Mouse (Mus musculus): ENCODE data around the gene Fgfr2.
A peak's percentile ranks its signal among the peaks of the same experiment; 100 is the strongest.
"Not testable (repeated sequence)": the region's sequence is repeated elsewhere in the genome, so short reads cannot be mapped to it uniquely, and the experiment has no call there.

The Fgfr2 gene

DNA sequence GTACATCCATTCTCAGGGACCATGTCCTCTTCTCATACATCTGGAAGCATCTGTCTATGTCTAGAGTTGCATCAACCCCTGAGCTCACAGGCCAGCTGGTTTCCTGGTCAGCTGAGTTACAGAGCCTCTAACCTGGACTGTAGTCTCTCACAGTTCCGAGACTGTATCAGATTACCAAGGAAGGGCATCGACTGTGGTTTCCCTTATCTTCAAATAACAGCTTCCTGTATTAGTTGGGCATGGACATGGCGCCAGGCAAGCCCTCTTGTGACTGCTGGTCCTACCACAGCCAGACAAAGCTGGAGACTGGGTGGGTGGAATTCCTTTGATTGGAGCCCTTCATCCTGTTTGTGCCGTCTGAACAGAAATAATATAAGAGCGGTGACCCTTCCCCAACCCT, 1970.1 kb downstream of the Fgfr2 start:
- no peak for DNase-seq

DNA sequence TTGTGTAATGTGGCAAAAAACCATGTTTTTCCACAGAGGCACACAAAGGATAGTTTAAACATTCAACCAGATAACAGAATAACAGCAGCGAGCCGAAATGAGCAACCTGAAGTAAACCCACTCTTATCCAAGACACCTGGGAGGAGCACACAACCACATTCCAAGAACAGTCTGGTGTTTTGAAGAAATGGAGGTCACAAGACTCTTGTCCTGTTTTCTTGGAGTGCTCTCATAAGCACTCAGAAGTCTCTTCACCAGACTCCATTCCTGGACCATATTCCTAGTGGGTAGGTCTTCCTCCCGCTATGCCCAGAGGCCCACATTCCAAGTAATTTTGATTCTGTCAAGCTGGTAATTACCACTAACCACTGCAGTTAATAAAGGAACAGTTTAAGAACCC, 1973.0 kb downstream of the Fgfr2 start:
- DNase-seq: no peak

DNA sequence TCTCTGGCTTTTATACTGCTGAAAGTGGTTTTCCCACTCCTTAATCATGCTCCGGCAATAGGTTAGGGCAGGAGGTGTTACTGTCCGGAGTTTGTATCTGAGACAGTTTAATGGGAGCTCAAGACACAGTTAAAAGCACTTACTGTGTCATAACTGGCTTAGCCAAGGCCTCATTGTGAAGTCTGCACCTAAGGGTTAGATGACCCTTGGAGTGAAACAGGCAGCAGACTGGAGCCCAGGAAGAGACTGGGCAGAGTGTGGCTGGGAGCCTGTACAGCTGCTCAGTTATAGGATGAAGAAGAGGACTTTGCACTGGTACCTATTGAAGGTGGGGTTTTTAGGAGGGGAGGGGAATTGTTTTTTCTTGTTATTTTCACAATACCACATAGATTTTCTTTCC, 1976.9 kb downstream of the Fgfr2 start, which contains the start of gene 4933402N03Rik:
TSS of gene 4933402N03Rik (minus strand) at position 101 of the 400 bp plus-strand sequence.
- DNase-seq: no peak

DNA sequence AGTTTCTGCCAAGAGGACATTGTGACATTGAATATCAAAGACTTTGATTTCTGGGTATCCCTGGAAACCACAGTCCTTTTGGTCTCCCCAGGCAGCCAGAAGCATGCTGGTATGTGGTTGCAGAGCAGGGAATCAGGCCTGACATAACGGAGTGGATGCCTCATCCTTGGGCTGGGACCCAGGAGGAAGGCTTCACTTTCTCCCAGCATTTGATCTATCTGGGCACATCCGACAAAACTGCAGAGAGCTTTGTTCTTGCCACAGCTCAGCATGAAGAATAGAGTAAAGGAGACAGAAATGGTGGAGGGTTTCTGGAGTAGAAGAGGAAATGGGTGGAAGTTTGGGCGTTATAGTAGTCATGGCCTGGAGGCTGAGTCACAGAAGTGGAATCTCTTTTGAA, 1990.0 kb downstream of the Fgfr2 start:
- DNase-seq: no peak

DNA sequence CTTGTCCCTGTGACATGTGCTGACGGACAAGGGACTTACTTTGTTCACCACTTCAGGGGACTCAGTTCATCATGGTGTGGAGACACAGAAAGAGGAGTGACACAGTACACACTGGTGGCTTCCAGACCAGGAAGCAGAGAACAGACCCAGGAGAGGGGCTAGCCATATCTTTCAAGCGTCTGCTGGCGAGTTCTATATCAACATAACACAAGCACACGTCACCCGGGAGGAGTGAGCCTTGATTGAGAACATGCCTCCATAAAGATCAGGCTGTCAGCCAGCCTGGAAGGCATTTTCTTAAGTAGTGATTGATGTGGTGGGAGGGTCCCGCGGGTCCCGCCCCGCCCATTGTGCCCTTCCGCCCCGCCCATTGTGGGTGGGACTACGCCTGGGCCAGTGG, 1993.1 kb downstream of the Fgfr2 start:
- DNase-seq: no peak

DNA sequence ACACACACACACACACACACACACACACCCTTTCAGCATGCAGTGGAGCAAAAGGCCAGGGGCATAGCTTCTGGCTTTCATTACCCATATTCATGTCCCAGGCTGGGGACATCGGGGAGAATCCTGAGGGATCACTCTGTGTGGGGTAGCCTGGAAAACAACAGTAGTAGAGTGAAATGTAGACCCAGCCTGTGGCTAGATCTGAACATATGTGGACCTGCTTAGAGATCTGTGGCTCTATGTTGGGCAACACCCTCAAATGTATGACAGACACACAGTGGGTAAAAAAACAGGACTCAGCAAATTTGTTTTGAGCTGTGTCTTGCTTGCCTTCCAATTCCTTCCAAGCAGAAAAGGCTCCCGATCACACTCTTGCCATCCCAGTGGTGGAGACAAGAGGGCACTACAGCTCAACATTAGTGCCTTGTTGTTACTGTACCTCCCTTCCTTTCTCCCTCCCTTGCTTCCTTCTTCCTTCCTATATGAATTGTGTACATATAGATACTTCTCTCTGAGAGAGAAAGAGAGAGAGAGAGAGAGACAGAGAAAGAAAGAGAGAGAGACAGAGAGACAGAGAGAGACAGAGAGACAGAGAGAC, 2000.8 kb downstream of the Fgfr2 start:
- no peak for DNase-seq

DNA sequence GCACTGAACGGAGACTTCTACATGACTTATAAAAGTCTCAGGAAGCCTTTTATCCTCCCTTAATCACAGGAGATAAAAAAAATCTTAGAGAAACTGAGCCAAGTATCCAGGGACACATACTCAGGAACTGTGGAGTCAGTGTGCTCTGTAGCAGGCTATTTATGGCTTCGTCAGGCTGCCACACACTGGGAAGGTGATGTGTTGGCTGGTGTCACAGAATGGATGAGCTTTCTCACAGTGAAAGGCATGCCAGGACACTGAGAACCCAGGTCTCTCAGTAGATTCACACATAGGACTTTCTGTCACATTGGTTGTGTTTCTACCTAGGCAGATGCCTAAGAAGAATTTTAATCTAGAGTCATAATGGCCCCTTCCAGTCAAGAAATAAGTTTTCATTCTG, 2008.7 kb downstream of the Fgfr2 start:
- no peak for DNase-seq

DNA sequence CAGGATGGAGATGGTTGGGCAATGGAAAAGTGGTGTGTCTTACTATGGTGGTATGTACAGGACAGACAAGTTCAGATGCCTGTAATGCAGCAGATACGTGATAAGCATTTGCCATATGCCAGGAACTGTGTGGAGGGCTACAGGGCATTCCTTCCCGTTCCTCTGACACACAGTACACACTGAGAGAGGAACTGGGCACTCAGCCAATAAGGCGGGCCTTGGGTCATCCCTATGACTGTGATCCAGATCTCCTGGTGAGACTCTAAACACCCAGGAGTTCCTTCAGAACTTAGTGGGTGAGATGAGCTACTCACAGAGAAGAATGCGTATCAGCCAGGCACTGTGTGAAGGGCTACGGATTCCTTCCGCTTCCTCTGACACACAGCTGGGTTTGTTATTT, 2009.5 kb downstream of the Fgfr2 start:
- peak; percentile 27 for DNase-seq

DNA sequence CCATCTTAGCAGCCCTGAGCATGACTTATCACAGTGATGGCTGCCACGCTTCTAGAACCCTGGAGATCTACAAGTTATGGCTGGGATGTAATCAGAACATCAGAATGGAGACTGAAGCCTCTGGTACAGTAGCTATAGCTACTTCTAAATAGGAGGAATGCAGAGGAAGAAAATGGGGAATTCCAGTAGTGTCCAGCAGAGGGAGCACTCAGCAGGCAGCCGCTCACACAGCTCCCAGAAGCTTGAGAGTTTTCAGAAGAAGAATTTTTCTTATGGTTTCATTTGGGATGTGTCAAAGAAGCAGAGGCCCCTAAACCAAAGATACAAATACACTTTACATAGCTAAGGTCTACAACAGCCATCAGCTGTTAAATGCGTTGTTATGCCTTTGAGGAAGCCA, 2010.7 kb downstream of the Fgfr2 start:
- peak; percentile 78 for DNase-seq

DNA sequence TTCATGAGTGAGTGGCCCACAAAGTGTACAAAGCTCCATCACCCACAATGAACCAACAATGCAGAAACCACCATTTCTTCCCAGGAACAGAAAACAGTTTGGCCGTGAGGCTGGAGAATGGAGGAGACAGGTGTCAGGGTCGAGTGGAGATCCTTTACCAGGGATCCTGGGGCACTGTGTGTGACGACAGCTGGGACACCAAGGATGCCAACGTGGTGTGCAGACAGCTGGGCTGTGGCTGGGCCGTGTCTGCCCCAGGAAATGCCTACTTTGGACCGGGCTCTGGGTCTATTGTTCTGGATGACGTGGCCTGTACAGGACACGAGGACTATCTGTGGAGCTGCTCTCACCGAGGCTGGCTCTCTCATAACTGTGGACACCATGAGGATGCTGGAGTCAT, 2040.7 kb downstream of the Fgfr2 start:
- not testable (repeated sequence) for DNase-seq

DNA sequence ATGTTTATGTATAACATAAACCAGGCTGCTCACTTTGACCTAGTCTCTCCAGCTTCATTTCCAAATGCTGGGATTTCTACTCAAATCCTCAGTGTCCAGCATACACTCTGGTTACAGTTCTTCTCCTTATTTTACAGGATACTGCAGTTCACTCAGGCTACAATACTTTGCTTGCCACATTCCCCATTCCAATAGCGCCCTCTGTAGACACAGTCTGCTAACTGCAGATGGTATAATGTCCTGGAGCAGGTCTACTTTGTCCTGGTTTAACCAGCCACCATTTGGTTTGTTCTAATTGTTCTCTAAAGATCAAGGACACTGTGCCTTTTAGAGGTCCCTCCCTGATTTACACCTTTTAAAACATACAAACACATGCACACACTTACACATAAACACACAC, 2047.2 kb downstream of the Fgfr2 start:
- peak; percentile 46 for DNase-seq

DNA sequence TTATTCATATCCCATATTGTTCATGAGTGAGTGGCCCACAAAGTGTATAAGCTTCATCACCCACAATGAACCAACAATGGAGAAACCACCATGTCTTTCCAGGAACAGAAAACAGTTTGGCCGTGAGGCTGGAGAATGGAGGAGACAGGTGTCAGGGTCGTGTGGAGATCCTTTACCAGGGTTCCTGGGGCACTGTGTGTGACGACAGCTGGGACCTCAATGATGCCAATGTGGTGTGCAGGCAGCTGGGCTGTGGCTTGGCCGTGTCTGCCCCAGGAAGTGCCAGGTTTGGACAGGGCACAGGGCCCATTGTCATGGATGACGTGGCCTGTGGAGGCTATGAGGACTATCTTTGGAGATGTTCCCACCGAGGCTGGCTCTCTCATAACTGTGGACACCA, 2049.1 kb downstream of the Fgfr2 start:
- not testable (repeated sequence) for DNase-seq

DNA sequence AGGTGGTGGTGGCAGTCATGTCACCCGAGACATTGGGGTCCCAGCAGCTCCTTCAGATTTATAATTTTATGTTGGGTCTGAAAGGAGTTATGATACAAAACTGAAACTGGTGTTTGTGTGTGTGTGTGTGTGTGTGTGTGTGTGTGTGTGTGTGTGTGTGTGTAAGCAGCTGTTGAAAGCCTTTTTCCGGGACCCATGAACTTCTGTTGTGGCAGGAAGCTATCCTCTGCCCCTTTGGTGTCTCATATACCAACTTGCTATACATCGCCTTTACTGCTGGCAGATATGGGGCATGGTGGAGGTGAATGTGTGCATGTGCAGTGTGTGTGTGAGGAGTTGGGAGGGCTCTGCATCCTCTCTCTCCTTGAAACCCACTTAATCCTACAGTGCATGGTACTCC, 2049.7 kb downstream of the Fgfr2 start:
- DNase-seq: not testable (repeated sequence)

DNA sequence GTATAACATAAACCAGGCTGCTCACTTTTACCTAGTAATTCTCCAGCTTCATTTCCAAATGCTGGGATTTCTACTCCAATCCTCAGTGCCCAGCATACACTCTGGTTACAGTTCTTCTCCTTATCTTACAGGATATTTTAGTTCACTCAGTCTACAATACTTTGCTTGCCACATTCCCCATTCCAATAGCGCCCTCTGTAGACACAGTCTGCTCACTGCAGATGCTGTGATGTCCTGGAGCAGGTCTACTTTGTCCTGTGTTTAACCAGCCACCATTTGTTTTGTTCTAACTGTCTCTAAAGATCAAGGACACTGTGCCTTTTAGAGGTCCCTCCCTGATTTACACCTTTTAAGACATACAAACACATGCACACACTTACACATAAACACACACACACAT, 2055.0 kb downstream of the Fgfr2 start:
- DNase-seq: peak; percentile 45

DNA sequence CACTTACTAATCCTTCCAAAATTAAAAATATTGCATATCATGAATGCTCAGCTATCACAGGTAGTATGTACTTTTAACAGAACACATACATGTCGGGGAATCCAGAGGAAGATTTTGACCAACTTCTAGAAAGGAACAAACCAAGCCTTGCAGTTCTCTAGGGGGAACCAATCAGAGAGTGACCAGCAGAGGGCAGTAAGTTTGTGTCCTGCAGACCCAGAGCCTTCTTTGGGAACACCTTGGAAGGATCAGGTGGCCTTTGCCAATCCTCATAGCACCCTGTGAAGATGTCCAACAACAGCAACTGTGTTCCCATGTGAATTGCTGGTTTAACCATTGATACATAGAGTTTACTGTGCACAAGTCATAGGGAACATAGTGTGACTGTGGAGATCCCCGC, 2060.6 kb downstream of the Fgfr2 start:
- peak; percentile 15 for DNase-seq

DNA sequence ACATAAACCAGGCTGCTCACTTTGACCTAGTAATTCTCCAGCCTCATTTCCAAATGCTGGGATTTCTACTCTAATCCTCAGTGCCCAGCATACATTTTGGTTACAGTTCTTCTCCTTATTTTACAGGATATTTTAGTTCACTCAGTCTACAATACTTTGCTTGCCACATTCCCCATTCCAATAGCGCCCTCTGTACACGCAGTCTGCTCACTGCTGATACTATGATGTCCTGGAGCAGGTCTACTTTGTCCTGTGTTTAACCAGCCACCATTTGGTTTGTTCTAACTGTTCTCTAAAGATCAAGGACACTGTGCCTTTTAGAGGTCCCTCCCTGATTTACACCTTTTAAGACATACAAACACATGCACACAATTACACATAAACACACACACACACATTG, 2063.3 kb downstream of the Fgfr2 start:
- peak; percentile 52 for DNase-seq

DNA sequence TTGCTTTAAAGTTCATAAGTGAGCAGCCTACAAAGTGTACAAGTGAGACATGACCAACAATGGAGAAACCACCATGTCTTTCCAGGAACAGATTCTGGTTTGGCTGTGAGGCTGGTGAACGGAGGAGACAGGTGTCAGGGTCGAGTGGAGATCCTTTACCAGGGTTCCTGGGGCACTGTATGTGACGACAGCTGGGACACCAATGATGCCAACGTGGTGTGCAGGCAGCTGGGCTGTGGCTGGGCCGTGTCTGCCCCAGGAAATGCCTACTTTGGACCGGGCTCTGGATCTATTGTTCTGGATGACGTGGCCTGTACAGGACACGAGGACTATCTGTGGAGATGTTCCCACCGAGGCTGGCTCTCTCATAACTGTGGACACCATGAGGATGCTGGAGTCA, 2065.2 kb downstream of the Fgfr2 start:
- DNase-seq: not testable (repeated sequence)

DNA sequence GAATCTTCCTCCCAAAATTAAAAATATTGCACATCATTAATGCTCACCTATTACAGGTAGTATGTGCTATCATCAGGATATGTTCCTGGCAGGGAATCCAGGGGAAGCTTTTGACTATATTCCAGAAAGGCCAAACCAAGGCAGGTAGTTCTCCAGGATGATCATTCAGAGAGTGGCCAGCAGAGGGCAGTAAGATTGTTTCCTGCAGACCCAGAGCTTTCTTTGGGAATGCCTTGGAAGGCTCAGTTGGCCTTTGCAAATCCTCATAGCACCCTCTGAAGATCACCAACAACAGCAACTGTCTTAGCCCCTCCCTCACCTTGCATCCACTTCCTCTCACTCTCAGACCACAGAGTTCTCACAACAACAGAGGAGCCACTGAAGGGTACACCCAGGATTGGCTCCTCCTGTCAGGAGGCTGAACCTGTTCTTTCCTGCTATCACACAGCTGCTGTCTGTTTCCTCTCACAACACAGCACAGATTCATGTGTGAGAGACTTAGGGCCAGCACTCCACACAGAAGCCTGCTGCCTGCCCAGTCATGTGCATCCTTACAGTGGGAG, 2068.3 kb downstream of the Fgfr2 start:
- DNase-seq: peak; percentile 18

DNA sequence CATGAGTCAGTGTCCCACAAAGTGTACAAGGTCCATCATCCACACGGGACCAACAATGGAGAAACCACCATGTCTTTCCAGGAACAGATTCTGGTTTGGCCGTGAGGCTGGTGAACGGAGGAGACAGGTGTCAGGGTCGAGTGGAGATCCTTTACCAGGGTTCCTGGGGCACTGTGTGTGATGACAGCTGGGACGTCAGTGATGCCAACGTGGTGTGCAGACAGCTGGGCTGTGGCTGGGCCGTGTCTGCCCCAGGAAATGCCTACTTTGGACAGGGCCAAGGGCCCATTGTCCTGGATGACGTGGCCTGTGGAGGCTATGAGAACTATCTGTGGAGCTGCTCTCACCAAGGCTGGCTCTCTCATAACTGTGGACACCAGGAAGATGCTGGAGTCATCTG, 2073.3 kb downstream of the Fgfr2 start:
- DNase-seq: not testable (repeated sequence)

DNA sequence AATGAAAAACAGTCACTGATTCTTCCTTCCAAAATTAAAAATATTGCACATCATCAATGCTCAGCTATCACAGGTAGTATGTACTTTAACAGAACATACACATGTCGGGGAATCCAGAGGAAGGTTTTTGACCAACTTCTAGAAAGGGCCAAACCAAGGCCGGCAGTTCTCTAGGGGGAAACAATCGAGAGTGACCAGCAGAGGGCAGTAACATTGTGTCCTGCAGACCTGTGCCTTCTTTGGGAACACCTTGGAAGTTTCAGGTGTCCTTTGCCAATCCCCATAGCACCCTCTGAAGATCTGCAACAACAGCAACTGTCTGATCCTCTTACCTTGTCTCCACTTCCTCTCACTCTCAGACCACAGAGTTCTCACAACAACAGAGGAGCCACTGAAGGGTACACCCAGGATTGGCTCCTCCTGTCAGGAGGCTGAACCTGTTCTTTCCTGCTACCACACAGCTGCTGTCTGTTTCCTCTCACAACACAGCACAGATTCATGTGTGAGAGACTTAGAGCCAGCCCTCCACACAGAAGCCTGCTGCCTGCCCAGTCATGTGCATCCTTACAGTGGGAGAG, 2077.8 kb downstream of the Fgfr2 start:
- DNase-seq: peak; percentile 31

DNA sequence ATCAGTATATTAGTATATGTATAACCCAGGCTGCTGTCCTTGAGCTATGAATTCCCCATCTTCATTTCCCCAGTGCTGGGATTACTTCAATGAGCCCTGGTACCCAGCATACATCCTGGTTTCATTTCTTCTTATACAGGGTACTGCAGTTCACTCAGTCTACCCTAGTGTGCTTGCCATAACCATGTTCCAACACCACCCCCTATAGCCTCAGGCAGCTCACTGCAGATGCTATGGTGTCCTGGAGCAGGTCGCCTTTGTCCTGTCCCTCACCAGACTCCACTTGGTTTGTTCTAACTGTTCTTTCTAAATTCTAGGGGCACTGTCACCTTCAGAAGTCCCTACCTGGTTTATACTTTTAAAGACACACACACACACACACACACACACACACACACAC, 2080.5 kb downstream of the Fgfr2 start:
- DNase-seq: no peak

DNA sequence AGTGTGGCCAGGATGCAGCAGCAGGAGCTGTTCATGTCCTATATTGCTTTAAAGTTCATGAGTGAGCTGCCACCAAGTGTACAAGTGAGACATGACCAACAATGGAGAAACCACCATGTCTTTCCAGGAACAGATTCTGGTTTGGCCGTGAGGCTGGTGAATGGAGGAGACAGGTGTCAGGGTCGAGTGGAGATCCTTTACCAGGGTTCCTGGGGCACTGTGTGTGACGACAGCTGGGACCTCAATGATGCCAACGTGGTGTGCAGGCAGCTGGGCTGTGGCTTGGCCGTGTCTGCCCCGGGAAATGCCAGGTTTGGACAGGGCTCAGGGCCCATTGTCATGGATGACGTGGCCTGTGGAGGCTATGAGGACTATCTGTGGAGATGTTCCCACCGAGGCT, 2082.4 kb downstream of the Fgfr2 start:
- not testable (repeated sequence) for DNase-seq

DNA sequence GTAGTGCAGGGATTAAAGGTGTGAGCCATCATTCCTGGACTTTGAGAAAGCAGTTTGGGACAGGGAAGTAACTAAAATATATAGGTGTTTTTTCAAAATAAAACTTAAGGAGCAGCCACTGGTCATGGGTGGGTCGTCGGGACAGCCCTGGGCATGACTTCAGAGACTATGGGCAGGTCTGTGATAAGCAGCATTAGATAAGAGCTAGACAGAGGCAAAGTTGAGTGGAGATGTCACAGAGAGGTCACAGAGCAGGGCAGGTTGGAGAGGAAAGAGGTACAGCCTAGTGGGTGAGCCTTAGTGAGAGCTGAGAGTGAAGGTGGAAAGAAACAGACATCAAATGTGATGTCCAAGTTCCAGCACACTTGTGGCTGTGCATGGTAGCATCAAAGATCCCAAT, 2086.1 kb downstream of the Fgfr2 start:
- DNase-seq: no peak

DNA sequence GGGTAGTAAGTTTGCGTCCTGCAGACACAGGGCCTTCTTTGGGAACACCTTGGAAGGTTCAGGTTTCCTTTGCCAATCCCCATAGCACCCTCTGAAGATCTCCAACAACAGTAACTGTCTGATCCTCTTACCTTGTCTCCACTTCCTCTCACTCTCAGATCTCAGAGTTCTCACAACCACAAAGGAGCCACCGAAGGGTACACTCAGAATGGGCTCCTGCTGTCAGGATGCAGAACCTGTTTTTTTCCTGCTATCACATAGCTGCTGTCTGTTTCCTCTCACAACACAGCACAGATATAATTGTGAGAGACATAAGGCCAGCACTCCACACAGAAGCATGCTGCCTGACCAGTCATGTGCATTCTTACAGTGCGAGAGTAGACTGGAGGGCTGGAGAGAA, 2086.8 kb downstream of the Fgfr2 start:
- no peak for DNase-seq

DNA sequence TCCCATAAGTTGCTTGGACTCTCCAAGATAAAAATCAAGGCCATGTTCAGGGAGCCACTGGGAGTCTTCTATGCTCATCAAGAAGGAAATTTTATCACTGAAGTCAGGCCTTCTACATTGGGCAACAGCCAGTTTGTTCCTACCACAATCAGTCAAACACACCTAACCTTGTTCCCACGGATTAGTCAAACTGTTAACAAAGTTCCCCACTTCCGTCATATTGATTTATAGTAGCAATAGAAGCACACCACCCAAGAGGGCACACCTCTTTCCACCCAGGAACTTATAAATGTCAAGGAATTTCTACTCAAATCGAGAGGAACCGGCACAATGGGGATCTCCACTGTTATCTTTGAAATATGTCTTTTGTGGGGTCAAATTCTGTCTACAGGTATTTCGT, 2091.4 kb downstream of the Fgfr2 start, which contains the start of gene Dmbt1:
TSS of gene Dmbt1 (plus strand) at position 299 of the 400 bp plus-strand sequence.
- DNase-seq: no peak
